Mouse (Mus musculus) limb, embryonic 15.5 days (tissue): ENCODE results near the gene Vmn1r132. TPM values are rescaled to one million over a fixed set of nuclear protein-coding genes. Genes with fewer than 3 reads are reported as not detected.
"Not testable (repeated sequence)": the region's sequence is repeated elsewhere in the genome, so short reads cannot be mapped to it uniquely, and the experiment has no call there.

ENCODE experiments used
- ATAC-seq: fragments of 200-750 bp; cut with Nextera tagmentation; 2 replicates; pipeline ENCODE4 v1.8.0; 2017; ENCODE audit warnings: low read depth, moderate TSS enrichment; ENCODE audit not compliant: insufficient number of reproducible peaks, low FRiP score, low TSS enrichment
- H3K27ac ChIP-seq: fragments of 300-500 bp; sonication (generic); 2 replicates; pipeline ENCODE4 v1.5.1; 2015; ENCODE audit warnings: moderate library complexity, mild to moderate bottlenecking, inconsistent platforms
- H3K27me3 ChIP-seq: fragments of 300-500 bp; sonication (generic); 2 replicates; pipeline ENCODE4 v1.6.1; 2015; ENCODE audit warnings: inconsistent platforms
- H3K36me3 ChIP-seq: fragments of 300-500 bp; sonication (generic); 2 replicates; pipeline ENCODE4 v1.6.1; 2015; ENCODE audit warnings: inconsistent platforms
- H3K4me1 ChIP-seq: fragments of 300-500 bp; sonication (generic); 2 replicates; pipeline ENCODE4 v1.6.1; 2015; ENCODE audit warnings: inconsistent platforms
- H3K4me2 ChIP-seq: fragments of 300-500 bp; sonication (generic); 2 replicates; pipeline ENCODE4 v1.6.1; 2015; ENCODE audit warnings: mild to moderate bottlenecking, inconsistent platforms
- H3K4me3 ChIP-seq: fragments of 300-500 bp; sonication (generic); 2 replicates; pipeline ENCODE4 v1.5.1; 2015; ENCODE audit warnings: mild to moderate bottlenecking, inconsistent platforms
- H3K9ac ChIP-seq: fragments of 300-500 bp; sonication (generic); 2 replicates; pipeline ENCODE4 v1.6.1; 2015; ENCODE audit warnings: inconsistent platforms
- H3K9me3 ChIP-seq: fragments of 300-500 bp; sonication (generic); 2 replicates; pipeline ENCODE4 v1.6.1; 2016; ENCODE audit warnings: inconsistent platforms
- WGBS: fragments of 180-500 bp; shearing (Covaris S2); methylation state at CpG from one replicate; pipeline ENCODE4 v1.1.7; 2015; 5-methylcytosine and 5-hydroxymethylcytosine counted together
- polyA plus RNA-seq: library from polyadenylated mRNA; unstranded; fragments of >200 nt; fragmentation: Nextera tagmentation; extraction: Ambion mirVana; gene quantifications from 2 replicates; pipeline ENCODE4 v1.2.1, GENCODE M21; 2015

Vmn1r132 gene
- polyA plus RNA-seq: not detected in 2 replicates

GRCm38 (mm10) chr7:21613792-21614191 lies at the start of gene Vmn1r132:
Gene Vmn1r132, plus strand, starts transcription at chr7:21614092.
- H3K4me1 ChIP-seq, ATAC-seq, H3K27ac ChIP-seq, H3K4me3 ChIP-seq, H3K4me2 ChIP-seq, H3K9ac ChIP-seq, H3K9me3 ChIP-seq, H3K36me3 ChIP-seq, H3K27me3 ChIP-seq: not testable (repeated sequence)
- WGBS: no CpG with 5 or more reads among the region's 3 CpGs

Other genes starting within 250 kb of the Vmn1r132 start
- gene Gm6882, start 181.3 kb upstream of the Vmn1r132 start, polyA plus RNA-seq: not detected in 2 replicates
- gene Vmn1r130, start 102.3 kb upstream of the Vmn1r132 start, polyA plus RNA-seq: not detected in 2 replicates
- not detected in 2 replicates for gene Vmn1r131, start 68.0 kb upstream of the Vmn1r132 start, polyA plus RNA-seq
- gene Gm4175, start 147.4 kb downstream of the Vmn1r132 start, polyA plus RNA-seq: not detected in 2 replicates
- not detected in 2 replicates for gene Gm4177, start 182.6 kb downstream of the Vmn1r132 start, polyA plus RNA-seq
- gene Vmn1r135, start 218.3 kb downstream of the Vmn1r132 start, polyA plus RNA-seq: not detected in 2 replicates
- not detected in 2 replicates for gene Gm5725, start 230.2 kb downstream of the Vmn1r132 start, polyA plus RNA-seq